Mouse (Mus musculus): Measurements from ENCODE around the gene Clint1. TPM values are rescaled to one million over a fixed set of nuclear protein-coding genes. Genes with fewer than 3 reads are reported as not detected.

The Clint1 gene
- 10 to 100 TPM; 53.2 to 55.4 TPM for total RNA-seq (2021)
- long read RNA-seq, experiment 1, transcript Clint1-201 (12 exons, 3,311 nt): minor isoform, 36 of 99 reads
- long read RNA-seq, experiment 1, transcript Clint1-202 (12 exons, 3,365 nt): major isoform, 43 of 99 reads
- long read RNA-seq, experiment 1, partial matches to known transcripts: 10 of 99 reads
- long read RNA-seq, experiment 1, other reads (novel, unspliced or antisense): 10 of 99 reads
- long read RNA-seq, experiment 2, transcript Clint1-202 (12 exons, 3,365 nt): minor isoform, 46 of 116 reads
- long read RNA-seq, experiment 2, transcript Clint1-201 (12 exons, 3,311 nt): major isoform, 55 of 116 reads
- long read RNA-seq, experiment 2, partial matches to known transcripts: 3 of 116 reads
- long read RNA-seq, experiment 2, other reads (novel, unspliced or antisense): 12 of 116 reads

GRCm38 (mm10) chr11:45851516-45852123 lies at the start of gene Clint1:
Gene Clint1, plus strand, starts transcription at chr11:45852051.
- Histone ChIP-seq H3K27ac (peak within 1 kb of the TSS; percentile 81), H3K4me3 (peak within 1 kb of the TSS; percentile 76)
- peak; percentile 78 to 83 for DNase-seq (ENCODE audit: low spot score in 2 of 2)
- no peak for TF ChIP-seq CTCF (conservative IDR thresholded peaks at IDR 0.05)

- no peak overlapping the region for H3K4me3 ChIP-seq
- no peak overlapping the region for H3K27ac ChIP-seq
- DNase-seq (ENCODE audit: low spot score in 2 of 2): no peak
- no peak for TF ChIP-seq CTCF (conservative IDR thresholded peaks at IDR 0.05)
Measured at GRCm38 (mm10) chr11:45804068-45804467, 47.8 kb upstream of the Clint1 start.

GRCm38 (mm10) chr11:45805312-45805772 lies 46.5 kb upstream of the Clint1 start:
- no peak for TF ChIP-seq CTCF (conservative IDR thresholded peaks at IDR 0.05)
- H3K27ac ChIP-seq: no peak overlapping the region
- no peak overlapping the region for H3K4me3 ChIP-seq
- DNase-seq (ENCODE audit: low spot score in 2 of 2): no peak

- no peak overlapping the region for H3K27ac ChIP-seq
Measured at GRCm38 (mm10) chr11:45805810-45806209, 46.0 kb upstream of the Clint1 start.

GRCm38 (mm10) chr11:45806264-45806663 lies 45.6 kb upstream of the Clint1 start:
- H3K4me3 ChIP-seq: no peak overlapping the region
- TF ChIP-seq CTCF (conservative IDR thresholded peaks at IDR 0.05): no peak

More at GRCm38 (mm10) chr11:45805810-45806209, 46.0 kb upstream of the Clint1 start:
- no peak overlapping the region for H3K4me3 ChIP-seq
- no peak for DNase-seq (ENCODE audit: low spot score in 2 of 2)
- TF ChIP-seq CTCF (conservative IDR thresholded peaks at IDR 0.05): no peak

GRCm38 (mm10) chr11:45806809-45807208 lies 45.0 kb upstream of the Clint1 start:
- no peak overlapping the region for H3K4me3 ChIP-seq
- TF ChIP-seq CTCF (conservative IDR thresholded peaks at IDR 0.05): no peak
- DNase-seq (ENCODE audit: low spot score in 2 of 2): no peak

More at GRCm38 (mm10) chr11:45806264-45806663, 45.6 kb upstream of the Clint1 start:
- H3K27ac ChIP-seq: no peak overlapping the region
- no peak for DNase-seq (ENCODE audit: low spot score in 2 of 2)

GRCm38 (mm10) chr11:45807820-45808219 lies 44.0 kb upstream of the Clint1 start:
- Histone ChIP-seq H3K27ac (no peak overlapping the region), H3K4me3 (no peak overlapping the region)
- DNase-seq (ENCODE audit: low spot score in 2 of 2): no peak
- TF ChIP-seq CTCF (conservative IDR thresholded peaks at IDR 0.05): no peak

More at GRCm38 (mm10) chr11:45806809-45807208, 45.0 kb upstream of the Clint1 start:
- no peak overlapping the region for H3K27ac ChIP-seq

- Histone ChIP-seq H3K4me3 (no peak overlapping the region), H3K27ac (no peak overlapping the region)
- TF ChIP-seq CTCF (conservative IDR thresholded peaks at IDR 0.05): no peak
- no peak for DNase-seq (ENCODE audit: low spot score in 2 of 2)
Measured at GRCm38 (mm10) chr11:45809424-45809823, 42.4 kb upstream of the Clint1 start.

- H3K27ac ChIP-seq: no peak overlapping the region
- TF ChIP-seq CTCF (conservative IDR thresholded peaks at IDR 0.05): no peak
- no peak overlapping the region for H3K4me3 ChIP-seq
- no peak for DNase-seq (ENCODE audit: low spot score in 2 of 2)
Measured at GRCm38 (mm10) chr11:45810056-45810455, 41.8 kb upstream of the Clint1 start.

- Histone ChIP-seq H3K4me3 (no peak overlapping the region), H3K27ac (no peak overlapping the region)
- no peak for TF ChIP-seq CTCF (conservative IDR thresholded peaks at IDR 0.05)
- DNase-seq (ENCODE audit: low spot score in 2 of 2): no peak
Measured at GRCm38 (mm10) chr11:45810805-45811204, 41.0 kb upstream of the Clint1 start.

GRCm38 (mm10) chr11:45815603-45816002 lies 36.2 kb upstream of the Clint1 start:
- DNase-seq (ENCODE audit: low spot score in 2 of 2): no peak
- no peak overlapping the region for H3K27ac ChIP-seq
- H3K4me3 ChIP-seq: no peak overlapping the region
- TF ChIP-seq CTCF (conservative IDR thresholded peaks at IDR 0.05): no peak

- Histone ChIP-seq H3K27ac (no peak overlapping the region), H3K4me3 (no peak overlapping the region)
- TF ChIP-seq CTCF (conservative IDR thresholded peaks at IDR 0.05): no peak
- no peak for DNase-seq (ENCODE audit: low spot score in 2 of 2)
Measured at GRCm38 (mm10) chr11:45816712-45817111, 35.1 kb upstream of the Clint1 start.

- no peak for DNase-seq (ENCODE audit: low spot score in 2 of 2)
- H3K4me3 ChIP-seq: no peak overlapping the region
- TF ChIP-seq CTCF (conservative IDR thresholded peaks at IDR 0.05): no peak
- H3K27ac ChIP-seq: no peak overlapping the region
Measured at GRCm38 (mm10) chr11:45817996-45818395, 33.9 kb upstream of the Clint1 start.
